Mouse (Mus musculus): ENCODE measurements at regions not wholly inside any gene's neighbourhood (a gene's known extent, or its start where the extent isn't known, plus 50 kb on each side); places are given as distances from the start of the nearest gene placed in this dataset.

DNA sequence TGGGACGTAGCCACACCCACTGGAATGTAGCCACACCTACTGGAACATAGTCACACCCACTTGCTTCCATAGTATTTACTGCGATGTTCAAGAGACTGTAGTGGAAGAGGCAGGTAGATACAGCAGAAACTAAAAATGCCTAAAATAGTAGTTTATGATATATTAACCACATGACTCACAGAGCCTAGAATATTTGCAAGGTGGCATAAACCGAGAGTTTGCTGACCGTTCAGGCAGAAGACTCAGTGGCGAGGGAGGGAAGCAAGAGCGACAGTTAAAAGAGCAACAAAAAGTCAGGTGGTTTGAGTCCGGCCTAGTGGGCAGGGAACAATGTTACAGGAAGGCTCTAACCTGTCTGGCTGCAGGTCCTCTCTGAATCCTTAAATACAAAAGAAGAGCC, 50.6 kb upstream of the Ado start:
- DNase-seq = no peak

DNA sequence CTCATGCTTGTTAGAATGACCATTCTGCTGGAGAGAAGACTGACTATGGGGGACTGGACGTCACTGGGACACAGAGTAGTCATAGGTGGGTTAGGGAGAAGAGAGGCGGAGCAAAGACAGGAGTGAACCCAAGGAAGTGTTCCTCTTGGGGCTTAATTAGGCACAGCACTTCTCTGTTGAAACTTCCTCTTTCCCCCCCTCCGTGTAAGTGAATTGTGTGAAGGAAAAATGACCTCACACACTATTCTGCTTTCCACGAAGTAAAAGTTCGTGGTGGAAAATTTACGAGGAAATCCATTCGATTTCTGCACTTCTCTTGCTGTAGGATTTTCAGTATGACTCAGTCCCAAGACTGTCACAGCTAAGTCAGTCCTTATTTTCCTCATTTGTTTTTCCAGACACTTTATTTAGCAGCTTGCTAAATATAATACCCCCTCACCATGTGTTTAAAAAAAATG, 49.9 kb upstream of the Ado start:
- peak; percentile 92 for DNase-seq

All from heart, adult 11 months (tissue).